Mouse (Mus musculus) stomach, adult 2 months (tissue): ENCODE results near the gene Fbln7. TPM values are rescaled to one million over a fixed set of nuclear protein-coding genes. Genes with fewer than 3 reads are reported as not detected.

Experiments used
- polyA plus RNA-seq: library from polyadenylated mRNA; depleted of rRNA; stranded (reverse); fragments of >200 nt; gene quantifications from 2 replicates; pipeline ENCODE4 v1.2.3, GENCODE M21; 2012; rRNA removed

The Fbln7 gene
- polyA plus RNA-seq = 2.7 and 3.1 TPM in 2 replicates

GRCm38 (mm10) chr2:128862636-128863035 is at the start of gene Fbln7:
TSS of gene Fbln7 (plus strand) at chr2:128862981.

GRCm38 (mm10) chr2:128817786-128818681 is 44.7 kb upstream of the Fbln7 start, which contains the start of gene Tmem87b:
TSS of gene Tmem87b (plus strand) at chr2:128818118.

DNA sequence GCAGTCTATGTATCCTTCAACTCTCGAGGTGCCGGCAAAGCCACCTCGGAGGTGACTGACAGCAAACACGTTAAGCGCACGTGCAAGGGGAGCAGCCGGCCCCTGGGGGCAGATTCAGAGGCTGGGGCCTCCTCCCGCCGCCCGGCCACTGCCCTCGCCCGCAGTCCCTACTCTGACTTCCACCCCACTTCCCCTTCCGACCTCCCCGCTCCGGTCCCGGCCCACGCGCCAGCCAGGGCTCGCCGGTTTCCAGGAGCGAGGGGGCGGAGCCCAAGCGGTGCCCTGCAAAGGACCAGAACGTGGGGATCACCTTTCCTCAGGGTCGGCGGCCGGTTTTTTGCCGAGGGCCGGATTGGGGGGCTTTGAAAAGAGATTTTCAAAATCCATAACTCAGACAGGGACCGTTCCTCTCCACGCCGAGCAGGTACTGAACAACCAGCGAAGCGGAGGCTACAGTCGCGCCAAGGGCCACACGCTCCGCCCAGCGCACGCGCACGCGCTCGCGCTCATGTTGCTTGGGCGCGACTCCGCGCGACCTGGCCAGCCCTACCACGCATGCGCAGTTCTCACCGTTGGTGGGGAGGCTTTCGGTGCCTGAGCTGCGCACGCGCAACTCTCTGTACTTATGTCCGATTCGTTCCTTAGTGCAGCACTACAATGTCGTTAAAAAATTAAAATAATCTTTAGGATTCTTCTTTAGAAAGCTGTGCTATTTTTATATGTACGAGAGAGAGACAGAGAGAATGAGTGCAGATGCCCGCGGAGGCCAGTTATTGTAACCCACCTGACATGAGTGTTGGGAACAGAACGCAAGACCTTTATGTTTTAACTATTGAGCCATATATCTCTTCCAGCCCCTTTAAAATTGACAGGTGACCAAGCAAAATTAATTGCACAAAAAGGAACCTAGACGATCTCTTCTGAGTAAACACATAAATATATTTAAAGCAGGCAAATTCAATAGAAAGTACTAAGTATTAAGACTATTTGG is 81.1 kb downstream of the Fbln7 start, which contains the start of gene Zc3h8:
Gene Zc3h8 (minus strand): TSS at position 540 of the 991 bp plus-strand sequence.

Other genes starting within 250 kb of the Fbln7 start
- 12.0 and 17.3 TPM in 2 replicates for gene Anapc1, start 175.6 kb upstream of the Fbln7 start, polyA plus RNA-seq
- 0.46 and 0.80 TPM in 2 replicates for gene Mertk, start 164.0 kb upstream of the Fbln7 start, polyA plus RNA-seq
- gene Tmem87b, start 44.9 kb upstream of the Fbln7 start, polyA plus RNA-seq = 3.2 and 4.3 TPM in 2 replicates
- 0.13 and 0.32 TPM in 2 replicates for gene Zc3h8, start 81.1 kb downstream of the Fbln7 start, polyA plus RNA-seq
- gene Zc3h6, start 104.4 kb downstream of the Fbln7 start, polyA plus RNA-seq = 0.42 and 0.48 TPM in 2 replicates
- gene Gm10762, start 104.7 kb downstream of the Fbln7 start, polyA plus RNA-seq = 1.2 and 1.3 TPM in 2 replicates
- gene Vinac1, start 185.2 kb downstream of the Fbln7 start, polyA plus RNA-seq = 0.02 and 0.09 TPM in 2 replicates
- gene Ttl, start 203.0 kb downstream of the Fbln7 start, polyA plus RNA-seq = 2.6 and 2.7 TPM in 2 replicates
- gene Polr1b, start 238.0 kb downstream of the Fbln7 start, polyA plus RNA-seq = 6.3 and 7.6 TPM in 2 replicates